Mouse (Mus musculus) embryo, embryonic 11 days (tissue): Measurements from ENCODE around the gene Fbxl17.
A peak's percentile ranks its signal among the peaks of the same experiment; 100 is the strongest.

Experiments
- DNase-seq: peaks from one replicate; pipeline ENCODE4 v3.0.0-alpha.2; 2015

Fbxl17 gene

GRCm38 (mm10) chr17:63459712-63460495, 39.9 kb downstream of the Fbxl17 start:
- peak; percentile 8 for DNase-seq

GRCm38 (mm10) chr17:63458052-63458451, 41.8 kb downstream of the Fbxl17 start:
- no peak for DNase-seq

- no peak for DNase-seq
Measured at GRCm38 (mm10) chr17:63451311-63452006, 48.4 kb downstream of the Fbxl17 start.

GRCm38 (mm10) chr17:63447691-63448090, 52.1 kb downstream of the Fbxl17 start:
- no peak for DNase-seq

- no peak for DNase-seq
Measured at GRCm38 (mm10) chr17:63446971-63447679, 52.7 kb downstream of the Fbxl17 start.

- DNase-seq = no peak
Measured at GRCm38 (mm10) chr17:63445212-63445611, 54.6 kb downstream of the Fbxl17 start.

- DNase-seq = no peak
Measured at GRCm38 (mm10) chr17:63437424-63437823, 62.4 kb downstream of the Fbxl17 start.

- peak; percentile 60 for DNase-seq
Measured at GRCm38 (mm10) chr17:63434081-63434480, 65.7 kb downstream of the Fbxl17 start.

- no peak for DNase-seq
Measured at GRCm38 (mm10) chr17:63431650-63432049, 68.2 kb downstream of the Fbxl17 start.

GRCm38 (mm10) chr17:63430395-63431075, 69.3 kb downstream of the Fbxl17 start:
- DNase-seq = peak; percentile 14

- no peak for DNase-seq
Measured at GRCm38 (mm10) chr17:63423851-63424250, 76.0 kb downstream of the Fbxl17 start.

- no peak for DNase-seq
Measured at GRCm38 (mm10) chr17:63422685-63423084, 77.1 kb downstream of the Fbxl17 start.

GRCm38 (mm10) chr17:63421864-63422263, 78.0 kb downstream of the Fbxl17 start:
- no peak for DNase-seq

- DNase-seq = no peak
Measured at GRCm38 (mm10) chr17:63419503-63419902, 80.3 kb downstream of the Fbxl17 start.

GRCm38 (mm10) chr17:63413973-63414580, 85.7 kb downstream of the Fbxl17 start:
- DNase-seq = peak; percentile 47

- no peak for DNase-seq
Measured at GRCm38 (mm10) chr17:63411564-63411963, 88.3 kb downstream of the Fbxl17 start.

GRCm38 (mm10) chr17:63410101-63410500, 89.7 kb downstream of the Fbxl17 start:
- no peak for DNase-seq

- DNase-seq = peak; percentile 51
Measured at GRCm38 (mm10) chr17:63405955-63406354, 93.9 kb downstream of the Fbxl17 start.

GRCm38 (mm10) chr17:63405471-63405870, 94.3 kb downstream of the Fbxl17 start:
- no peak for DNase-seq

GRCm38 (mm10) chr17:63404968-63405367, 94.8 kb downstream of the Fbxl17 start:
- DNase-seq = no peak

- no peak for DNase-seq
Measured at GRCm38 (mm10) chr17:63403801-63404415, 95.9 kb downstream of the Fbxl17 start.
